In the genomic region with DNA sequence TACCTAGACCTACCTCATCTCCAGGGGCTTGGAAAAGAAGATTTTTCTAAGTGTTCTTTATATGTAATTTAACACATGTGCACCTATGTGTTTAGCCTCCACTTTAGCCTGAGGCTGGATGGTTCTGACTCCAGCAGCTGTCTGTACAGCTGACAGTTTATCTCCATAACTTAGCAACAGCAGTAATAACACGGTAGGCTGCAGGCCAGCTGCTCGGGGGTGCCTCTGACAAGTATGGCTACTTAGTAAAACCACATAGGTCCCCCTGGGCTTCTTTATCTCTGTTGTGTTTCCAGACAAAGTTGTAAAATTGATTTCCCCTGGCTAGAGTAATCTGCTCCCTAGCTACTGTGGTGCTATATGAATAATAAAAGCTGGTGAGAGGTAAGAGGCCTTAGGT, we compare ENCODE assay signal across 11 mouse cellular contexts. TPM values are rescaled to one million over a fixed set of nuclear protein-coding genes. Genes with fewer than 3 reads are reported as not detected.
DNase-seq lines count a peak whose midpoint lies in the region; ATAC-seq and TF ChIP-seq lines count a peak whose summit lies in the region.
"Had no signal": no experiment of that assay in that cellular context is flagged by ENCODE, and none has a peak within 500 bp of the region (broad histone marks: within the 10 kb centered on the region; RNA-seq: fewer than 3 reads in every experiment).

No protein-coding gene starts in this region.

- WGBS in heart, embryonic 13.5 days, result 13% methylated on average over 2 of the region's 2 CpGs
- WGBS in midbrain, embryonic 12.5 days, result 38% methylated on average over 2 of the region's 2 CpGs
- 56% methylated on average over 2 of the region's 2 CpGs for WGBS in midbrain, embryonic 11.5 days
- 14% methylated on average over 2 of the region's 2 CpGs for WGBS in intestine, embryonic 15.5 days
- WGBS in neural tube, embryonic 15.5 days, result 9% methylated on average over 2 of the region's 2 CpGs

- no peaks in the 10 kb centered on the region for H3K36me3 ChIP-seq in heart, embryonic 13.5 days
- no peaks in the 10 kb centered on the region for H3K36me3 ChIP-seq in midbrain, embryonic 12.5 days
- H3K36me3 ChIP-seq in midbrain, embryonic 11.5 days (ENCODE audit: control insufficient read depth, insufficient read depth, low read length), result no peaks in the 10 kb centered on the region
- H3K36me3 ChIP-seq in intestine, embryonic 15.5 days, result no peaks in the 10 kb centered on the region
- H3K36me3 ChIP-seq in neural tube, embryonic 15.5 days, result no peaks in the 10 kb centered on the region
- H3K36me3 ChIP-seq: forebrain, embryonic 12.5 days had no signal

- peak overlapping the region; percentile 54 for H3K27ac ChIP-seq in heart, embryonic 13.5 days (replicated peaks)
- 0 out of 2 replicates have a peak overlapping the region, but pooled peaks have one; percentile 25 for H3K27ac ChIP-seq in midbrain, embryonic 12.5 days (replicated peaks)
- no peak overlapping the region for H3K27ac ChIP-seq in midbrain, embryonic 11.5 days (ENCODE audit: low read depth, low read length)
- H3K27ac ChIP-seq in intestine, embryonic 15.5 days, result no peak overlapping the region
- H3K27ac ChIP-seq in neural tube, embryonic 15.5 days (replicated peaks), result 0 out of 2 replicates have a peak overlapping the region, but pooled peaks have one; percentile 9
- H3K27ac ChIP-seq in layer of hippocampus, adult 2 months, result no peak overlapping the region
- H3K27ac ChIP-seq: forebrain, embryonic 12.5 days had no signal

- H3K9me3 ChIP-seq in heart, embryonic 13.5 days, result no peaks in the 10 kb centered on the region
- no peaks in the 10 kb centered on the region for H3K9me3 ChIP-seq in midbrain, embryonic 12.5 days
- no peaks in the 10 kb centered on the region for H3K9me3 ChIP-seq in midbrain, embryonic 11.5 days (ENCODE audit: control insufficient read depth, low read length)
- H3K9me3 ChIP-seq in intestine, embryonic 15.5 days, result no peaks in the 10 kb centered on the region
- H3K9me3 ChIP-seq in neural tube, embryonic 15.5 days (replicated peaks), result no peaks in the 10 kb centered on the region
- H3K9me3 ChIP-seq: forebrain, embryonic 12.5 days had no signal

- 0 out of 2 replicates have a peak overlapping the region, but pooled peaks have one; percentile 58 for H3K9ac ChIP-seq in heart, embryonic 13.5 days
- H3K9ac ChIP-seq in midbrain, embryonic 12.5 days (replicated peaks), result no peak overlapping the region
- no peak overlapping the region for H3K9ac ChIP-seq in midbrain, embryonic 11.5 days (ENCODE audit: low read length)
- H3K9ac ChIP-seq in intestine, embryonic 15.5 days, result no peak overlapping the region
- no peak overlapping the region for H3K9ac ChIP-seq in neural tube, embryonic 15.5 days (replicated peaks)
- H3K9ac ChIP-seq: forebrain, embryonic 12.5 days had no signal

- DNase-seq in heart, postnatal 25 days (ENCODE audit: low spot score), result no peak
- DNase-seq in midbrain, embryonic 11.5 days (ENCODE audit: low spot score, missing footprints), result no peak
- DNase-seq in layer of hippocampus, adult 2 months (ENCODE audit: low spot score in 2 of 2), result no peak
- DNase-seq: cerebellum, adult 8-10 months; right cerebral cortex, postnatal 25 days had no signal

- no peak for TF ChIP-seq CTCF in layer of hippocampus, adult 2 months (conservative IDR thresholded peaks at IDR 0.05)

- H3K4me3 ChIP-seq in heart, embryonic 13.5 days, result no peak overlapping the region
- no peak overlapping the region for H3K4me3 ChIP-seq in midbrain, embryonic 12.5 days
- H3K4me3 ChIP-seq in midbrain, embryonic 11.5 days (ENCODE audit: low read depth, low read length), result no peak overlapping the region
- no peak overlapping the region for H3K4me3 ChIP-seq in intestine, embryonic 15.5 days (replicated peaks)
- no peak overlapping the region for H3K4me3 ChIP-seq in neural tube, embryonic 15.5 days (replicated peaks)
- H3K4me3 ChIP-seq in layer of hippocampus, adult 2 months, result no peak overlapping the region
- H3K4me3 ChIP-seq: forebrain, embryonic 12.5 days had no signal

- peaks cover 8% of the 10 kb centered on the region; the same call in 1 of the 2 replicates for H3K27me3 ChIP-seq in heart, embryonic 13.5 days (replicated peaks)
- H3K27me3 ChIP-seq in midbrain, embryonic 12.5 days, result no peaks in the 10 kb centered on the region
- no peaks in the 10 kb centered on the region for H3K27me3 ChIP-seq in midbrain, embryonic 11.5 days (ENCODE audit: control insufficient read depth, insufficient read depth, low read length)
- H3K27me3 ChIP-seq in intestine, embryonic 15.5 days (replicated peaks), result no peaks in the 10 kb centered on the region
- no peaks in the 10 kb centered on the region for H3K27me3 ChIP-seq in neural tube, embryonic 15.5 days (replicated peaks)
- H3K27me3 ChIP-seq: forebrain, embryonic 12.5 days had no signal

- peaks cover 13% of the 10 kb centered on the region for H3K4me1 ChIP-seq in heart, embryonic 13.5 days
- H3K4me1 ChIP-seq in midbrain, embryonic 12.5 days, result peaks cover 5% of the 10 kb centered on the region; the same call in 1 of the 2 replicates
- no peaks in the 10 kb centered on the region for H3K4me1 ChIP-seq in midbrain, embryonic 11.5 days (ENCODE audit: control insufficient read depth, insufficient read depth, low read length)
- H3K4me1 ChIP-seq in intestine, embryonic 15.5 days (replicated peaks), result no peaks in the 10 kb centered on the region
- peaks cover 5% of the 10 kb centered on the region for H3K4me1 ChIP-seq in neural tube, embryonic 15.5 days

- H3K4me2 ChIP-seq in heart, embryonic 13.5 days, result 0 out of 2 replicates have a peak overlapping the region, but pooled peaks have one; percentile 4
- no peak overlapping the region for H3K4me2 ChIP-seq in midbrain, embryonic 12.5 days (replicated peaks)
- no peak overlapping the region for H3K4me2 ChIP-seq in midbrain, embryonic 11.5 days
- H3K4me2 ChIP-seq in intestine, embryonic 15.5 days (replicated peaks), result no peak overlapping the region
- no peak overlapping the region for H3K4me2 ChIP-seq in neural tube, embryonic 15.5 days
- H3K4me2 ChIP-seq: forebrain, embryonic 12.5 days had no signal

- intact Hi-C loops in heart, postnatal 25 days (cut with DNase I), result no loop called here

- ATAC-seq in heart, embryonic 13.5 days (ENCODE audit: extremely low read depth, insufficient number of reproducible peaks, low FRiP score, low TSS enrichment), result no peak
- no peak for ATAC-seq in midbrain, embryonic 12.5 days (ENCODE audit: low FRiP score, low read depth)
- no peak for ATAC-seq in midbrain, embryonic 11.5 days (ENCODE audit: low FRiP score)
- ATAC-seq in intestine, embryonic 15.5 days, result peak; percentile 83
- ATAC-seq in neural tube, embryonic 15.5 days (ENCODE audit: low FRiP score), result no peak
- ATAC-seq in activated CD4-positive, CD25-positive, alpha-beta regulatory T cell, adult 4 months, result no peak

RNA-seq across cellular contexts. Expression of gene Mast2, which starts 19.5 kb away (rescaled TPM):
- 12.8 and 12.9 TPM in 2 replicates for polyA plus RNA-seq in heart, embryonic 13.5 days (2015; fragmentation: Nextera tagmentation; extraction: Ambion mirVana)
- 100 to 1,000 TPM; 118 to 119 TPM for total RNA-seq in heart, postnatal 25 days (2021)
- polyA plus RNA-seq in midbrain, embryonic 12.5 days (2016; fragmentation: Nextera tagmentation; extraction: Ambion mirVana), result 37.4 and 38.8 TPM in 2 replicates
- polyA plus RNA-seq in midbrain, embryonic 11.5 days (2014; fragmentation: Nextera tagmentation; extraction: Ambion mirVana), result 31.9 and 35.6 TPM in 2 replicates
- 13.3 and 13.5 TPM in 2 replicates for polyA plus RNA-seq in intestine, embryonic 15.5 days (2015; fragmentation: Nextera tagmentation; extraction: Ambion mirVana)
- polyA plus RNA-seq in neural tube, embryonic 15.5 days (2015; fragmentation: Nextera tagmentation; extraction: Ambion mirVana), result 29.7 and 34.1 TPM in 2 replicates
- total RNA-seq in layer of hippocampus, adult 2 months (2021), result 10 to 100 TPM; 88.7 to 98.0 TPM
- polyA plus RNA-seq in activated CD4-positive, CD25-positive, alpha-beta regulatory T cell, adult 4 months (2017; shearing (Covaris generic)), result 1 to 10 TPM; 5.2 to 5.8 TPM

RNA-seq across cellular contexts. Expression of gene Ipp, which starts 23.9 kb away (rescaled TPM):
- 14.3 and 15.6 TPM in 2 replicates for polyA plus RNA-seq in heart, embryonic 13.5 days (2015; fragmentation: Nextera tagmentation; extraction: Ambion mirVana)
- 10 to 100 TPM; 12.4 to 16.2 TPM for total RNA-seq in heart, postnatal 25 days (2021)
- polyA plus RNA-seq in midbrain, embryonic 12.5 days (2016; fragmentation: Nextera tagmentation; extraction: Ambion mirVana), result 16.5 and 16.8 TPM in 2 replicates
- 4.6 and 5.4 TPM in 2 replicates for polyA plus RNA-seq in midbrain, embryonic 11.5 days (2014; fragmentation: Nextera tagmentation; extraction: Ambion mirVana)
- 15.7 and 16.5 TPM in 2 replicates for polyA plus RNA-seq in intestine, embryonic 15.5 days (2015; fragmentation: Nextera tagmentation; extraction: Ambion mirVana)
- polyA plus RNA-seq in neural tube, embryonic 15.5 days (2015; fragmentation: Nextera tagmentation; extraction: Ambion mirVana), result 11.9 and 13.7 TPM in 2 replicates
- total RNA-seq in layer of hippocampus, adult 2 months (2021), result 10 to 100 TPM; 17.5 to 20.1 TPM
- polyA plus RNA-seq in activated CD4-positive, CD25-positive, alpha-beta regulatory T cell, adult 4 months (2017; shearing (Covaris generic)), result 10 to 100 TPM in 1 of 2 experiments, 1 to 10 TPM in 1; 9.9 to 16.2 TPM

Comparison
In these comparisons a context has a peak if more than half of its experiments do, and no peak if none do; other contexts are left out.
1. H3K27ac ChIP-seq: peak in heart, embryonic 13.5 days (single experiment), midbrain, embryonic 12.5 days (single experiment) and neural tube, embryonic 15.5 days (single experiment); none in midbrain, embryonic 11.5 days (single experiment), intestine, embryonic 15.5 days (single experiment) and layer of hippocampus, adult 2 months (single experiment).